Mouse (Mus musculus) G1E (cell line): ENCODE measurements at regions not wholly inside any gene's neighbourhood (a gene's known extent, or its start where the extent isn't known, plus 50 kb on each side); places are given as distances from the start of the nearest gene placed in this dataset.

ENCODE experiments used
- CTCF ChIP-seq: IDR thresholded peaks from 2 replicates; pipeline ENCODE4 v1.5.1; 2012; ENCODE audit warnings: low read depth, low read length, inconsistent platforms, mixed read lengths
- GATA1 ChIP-seq: IDR thresholded peaks from 2 replicates; pipeline ENCODE4 v1.6.1; 2012; ENCODE audit warnings: borderline replicate concordance, low read length, inconsistent platforms, mixed read lengths
- TAL1 ChIP-seq: conservative IDR thresholded peaks from 2 replicates; pipeline ENCODE4 v1.6.1; 2012; ENCODE audit warnings: low read depth, low read length, inconsistent platforms, mixed read lengths

GRCm38 (mm10) chr1:186448841-186449650, 256.7 kb downstream of the Tgfb2 start:
- no peak for TF ChIP-seq CTCF
- no peak for TF ChIP-seq GATA1
- TF ChIP-seq TAL1, result no peak
